Mouse (Mus musculus) lung, postnatal 0 days (tissue): ENCODE data around the gene Gp2. TPM values are rescaled to one million over a fixed set of nuclear protein-coding genes. Genes with fewer than 3 reads are reported as not detected.

Source experiments
- ATAC-seq: fragments of 200-750 bp; cut with Nextera tagmentation; 2 replicates; pipeline ENCODE4 v1.8.0; 2017; ENCODE audit warnings: moderate library complexity
- DNase-seq: peaks from one replicate; pipeline ENCODE4 v3.0.0-alpha.2; 2016; ENCODE audit warnings: low spot score
- H3K27ac ChIP-seq: fragments of 300-500 bp; sonication (generic); 2 replicates; pipeline ENCODE4 v1.5.1; 2014; ENCODE audit warnings: antibody characterized with exemption, mild to moderate bottlenecking, low read length, mixed read lengths
- H3K27me3 ChIP-seq: fragments of 300-500 bp; sonication (generic); replicated peaks from 2 replicates; pipeline ENCODE4 v1.6.1; 2014; ENCODE audit warnings: low read length, mixed read lengths; ENCODE audit not compliant: insufficient read depth
- H3K36me3 ChIP-seq: fragments of 300-500 bp; sonication (generic); 2 replicates; pipeline ENCODE4 v1.6.1; 2014; ENCODE audit warnings: low read length, mixed read lengths; ENCODE audit not compliant: insufficient read depth
- H3K4me1 ChIP-seq: fragments of 300-500 bp; sonication (generic); 2 replicates; pipeline ENCODE4 v1.6.1; 2014; ENCODE audit warnings: antibody characterized with exemption, low read depth, low read length, mixed read lengths; ENCODE audit not compliant: insufficient read depth
- H3K4me2 ChIP-seq: fragments of 300-500 bp; sonication (generic); replicated peaks from 2 replicates; pipeline ENCODE4 v1.6.1; 2014; ENCODE audit warnings: low read depth, mild to moderate bottlenecking, low read length, moderate library complexity, mixed read lengths
- H3K4me3 ChIP-seq: fragments of 300-500 bp; sonication (generic); 2 replicates; pipeline ENCODE4 v1.5.1; 2014; ENCODE audit warnings: low read depth, low read length
- H3K9ac ChIP-seq: fragments of 300-500 bp; sonication (generic); replicated peaks from 2 replicates; pipeline ENCODE4 v1.6.1; 2014; ENCODE audit warnings: low read depth, mild to moderate bottlenecking
- H3K9me3 ChIP-seq: fragments of 300-500 bp; sonication (generic); 2 replicates; pipeline ENCODE4 v1.6.1; 2016; ENCODE audit warnings: low read length, mixed read lengths
- CTCF ChIP-seq: IDR thresholded peaks from 2 replicates; pipeline ENCODE4 v1.5.1; 2016; ENCODE audit warnings: antibody characterized with exemption, mild to moderate bottlenecking
- EP300 ChIP-seq: IDR thresholded peaks from 2 replicates; pipeline ENCODE4 v1.6.1; 2016; ENCODE audit warnings: antibody characterized with exemption, mild to moderate bottlenecking, control low read depth
- WGBS: fragments of 180-500 bp; shearing (Covaris S2); extraction: QIAGEN DNeasy Blood & Tissue Kit; methylation state at CpG from one replicate; pipeline ENCODE4 v1.1.7; 2014; 5-methylcytosine and 5-hydroxymethylcytosine counted together
- polyA plus RNA-seq: library from polyadenylated mRNA; unstranded; fragments of >200 nt; fragmentation: Nextera tagmentation; extraction: Ambion mirVana; gene quantifications from 2 replicates; pipeline ENCODE4 v1.2.1, GENCODE M21; 2015

Gp2 gene
- polyA plus RNA-seq, 1 experiment from 2014 or later = 0.20 TPM

DNA sequence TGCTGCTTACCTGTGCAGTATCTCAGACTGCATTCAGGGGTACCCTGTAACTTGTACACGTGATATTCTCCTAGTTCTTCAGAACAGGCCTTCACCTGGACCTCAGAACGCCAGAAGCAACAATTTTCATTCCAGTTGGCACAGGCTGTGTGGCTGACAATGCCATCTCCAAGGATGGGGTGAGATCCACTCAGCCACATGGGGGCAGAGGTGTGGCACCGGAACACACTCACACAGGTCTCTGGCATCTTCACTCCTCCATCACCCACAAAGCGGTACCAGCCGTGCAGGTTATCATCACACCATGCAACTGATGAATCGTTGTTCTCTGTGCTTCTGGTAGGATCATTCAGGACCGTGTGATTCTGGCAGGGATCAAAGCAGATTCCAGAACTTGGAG lies 4.9 kb downstream of the Gp2 start:
- no peak overlapping the region for H3K4me3 ChIP-seq
- TF ChIP-seq CTCF (no peak), EP300 (no peak)
- H3K36me3 ChIP-seq = no peaks in the 10 kb centered on the region
- no peak overlapping the region for H3K27ac ChIP-seq
- no peak overlapping the region for H3K9ac ChIP-seq
- no peaks in the 10 kb centered on the region for H3K9me3 ChIP-seq
- no peaks in the 10 kb centered on the region for H3K27me3 ChIP-seq
- no peaks in the 10 kb centered on the region for H3K4me1 ChIP-seq
- ATAC-seq (no peak), DNase-seq (no peak)
- H3K4me2 ChIP-seq = no peak overlapping the region
- 67% methylated on average over 7 of the region's 7 CpGs for WGBS

DNA sequence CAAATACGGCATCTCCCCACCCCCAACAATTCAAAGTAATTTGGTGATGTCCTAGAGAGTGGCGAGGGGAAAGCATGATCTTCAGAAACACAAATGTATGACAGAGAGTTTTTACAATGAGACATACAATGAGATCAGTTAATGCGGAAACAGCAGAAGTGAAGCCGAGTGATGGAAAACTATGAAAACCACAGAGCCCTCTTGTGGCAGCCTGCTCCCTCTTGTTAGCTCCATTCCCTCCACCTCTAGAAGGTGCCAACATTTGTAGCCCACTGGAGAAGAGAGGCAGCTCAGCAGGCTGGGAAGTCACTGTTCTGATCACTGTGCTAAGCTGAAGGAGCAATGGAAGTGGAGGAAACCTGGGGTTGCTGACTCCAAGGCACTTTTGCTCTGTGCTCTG lies 15.2 kb downstream of the Gp2 start:
- H3K9me3 ChIP-seq = no peaks in the 10 kb centered on the region
- TF ChIP-seq EP300 (no peak), CTCF (no peak)
- 61% methylated on average over 4 of the region's 4 CpGs for WGBS
- H3K4me3 ChIP-seq = no peak overlapping the region
- H3K4me2 ChIP-seq = no peak overlapping the region
- no peaks in the 10 kb centered on the region for H3K27me3 ChIP-seq
- DNase-seq (no peak), ATAC-seq (no peak)
- no peaks in the 10 kb centered on the region for H3K4me1 ChIP-seq
- no peaks in the 10 kb centered on the region for H3K36me3 ChIP-seq
- H3K9ac ChIP-seq = no peak overlapping the region
- no peak overlapping the region for H3K27ac ChIP-seq

DNA sequence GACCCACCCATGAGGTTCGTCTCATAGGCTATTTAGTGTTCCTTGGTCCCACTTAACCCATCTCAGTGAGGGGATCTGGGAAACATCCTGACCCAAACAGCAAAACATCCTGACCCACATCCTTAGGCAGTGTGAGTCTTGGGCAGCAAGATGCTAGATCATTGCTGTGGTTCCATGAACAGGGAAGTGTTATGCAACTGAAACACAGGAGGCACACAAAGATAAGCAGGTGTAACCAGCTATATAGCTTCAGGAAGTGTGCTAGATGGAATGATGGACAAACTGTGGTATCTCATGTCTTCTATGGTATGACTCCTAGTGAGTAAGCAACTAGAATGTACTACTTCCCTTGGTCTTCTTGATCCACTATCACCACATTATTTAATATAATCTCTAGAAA lies 17.1 kb downstream of the Gp2 start:
- TF ChIP-seq EP300 (no peak), CTCF (no peak)
- ATAC-seq = no peak

DNA sequence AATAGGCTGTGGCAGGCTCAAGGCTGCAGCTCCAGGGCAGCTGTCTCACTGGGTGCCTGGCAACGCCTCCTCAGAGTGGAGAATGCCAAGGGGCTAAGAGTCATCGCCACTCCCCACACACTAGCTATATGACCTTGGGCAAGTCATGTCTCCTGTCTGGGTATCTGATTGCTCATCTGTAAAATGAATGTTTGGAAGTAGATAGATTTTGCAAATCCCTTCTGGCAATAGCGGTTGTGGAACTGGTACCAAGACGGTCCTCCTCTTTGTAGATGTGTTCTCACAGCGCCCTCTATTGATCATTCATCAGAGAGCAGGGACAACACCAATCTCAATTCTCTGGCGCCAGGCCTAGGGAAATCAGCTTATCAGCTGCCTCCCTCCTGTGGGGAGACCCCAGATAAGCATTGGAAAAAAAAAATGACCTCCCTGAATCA lies 31.9 kb downstream of the Gp2 start:
- H3K9me3 ChIP-seq = no peaks in the 10 kb centered on the region
- no peak overlapping the region for H3K4me3 ChIP-seq
- H3K9ac ChIP-seq = no peak overlapping the region
- H3K27ac ChIP-seq = no peak overlapping the region
- ATAC-seq (no peak), DNase-seq (no peak)
- no peaks in the 10 kb centered on the region for H3K27me3 ChIP-seq
- 17% methylated on average over 6 of the region's 6 CpGs for WGBS
- no peaks in the 10 kb centered on the region for H3K36me3 ChIP-seq
- no peak for TF ChIP-seq EP300
- TF ChIP-seq CTCF = peak; percentile 35
- no peaks in the 10 kb centered on the region for H3K4me1 ChIP-seq
- no peak overlapping the region for H3K4me2 ChIP-seq

More for the DNA sequence above, 17.1 kb downstream of the Gp2 start:
- WGBS = 57% methylated on average over 1 of the region's 1 CpGs
- H3K36me3 ChIP-seq = no peaks in the 10 kb centered on the region
- H3K9ac ChIP-seq = no peak overlapping the region
- H3K4me2 ChIP-seq = no peak overlapping the region
- H3K4me3 ChIP-seq = no peak overlapping the region
- DNase-seq = no peak
- no peaks in the 10 kb centered on the region for H3K4me1 ChIP-seq
- no peaks in the 10 kb centered on the region for H3K27me3 ChIP-seq
- H3K9me3 ChIP-seq = no peaks in the 10 kb centered on the region
- H3K27ac ChIP-seq = no peak overlapping the region

DNA sequence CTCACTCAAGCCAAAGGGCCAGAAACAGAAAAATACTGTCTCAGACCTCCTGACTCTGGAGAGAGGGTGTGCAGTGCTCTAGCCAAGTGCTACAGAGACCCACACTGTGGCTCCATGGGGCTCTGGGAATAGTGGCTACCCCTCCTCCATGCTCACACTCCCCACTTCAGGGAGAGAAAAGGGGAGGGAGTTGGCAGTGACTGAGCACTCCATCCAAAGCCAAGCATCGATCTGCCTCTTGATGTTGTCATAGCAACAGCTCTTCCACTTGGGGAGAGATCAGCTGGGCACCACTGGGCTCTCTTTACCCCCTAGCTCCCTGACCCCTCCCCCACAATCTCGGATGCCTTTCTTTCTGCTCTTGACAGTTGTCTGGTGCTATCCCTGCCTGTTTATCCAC lies 38.4 kb downstream of the Gp2 start:
- no peak for DNase-seq
- H3K4me1 ChIP-seq = no peaks in the 10 kb centered on the region
- no peak overlapping the region for H3K27ac ChIP-seq
- ATAC-seq = no peak
- H3K27me3 ChIP-seq = no peaks in the 10 kb centered on the region
- H3K4me2 ChIP-seq = no peak overlapping the region
- TF ChIP-seq CTCF (no peak), EP300 (no peak)
- no peaks in the 10 kb centered on the region for H3K36me3 ChIP-seq
- no peak overlapping the region for H3K4me3 ChIP-seq
- no peak overlapping the region for H3K9ac ChIP-seq
- H3K9me3 ChIP-seq = no peaks in the 10 kb centered on the region
- 0% methylated on average over 2 of the region's 2 CpGs for WGBS

DNA sequence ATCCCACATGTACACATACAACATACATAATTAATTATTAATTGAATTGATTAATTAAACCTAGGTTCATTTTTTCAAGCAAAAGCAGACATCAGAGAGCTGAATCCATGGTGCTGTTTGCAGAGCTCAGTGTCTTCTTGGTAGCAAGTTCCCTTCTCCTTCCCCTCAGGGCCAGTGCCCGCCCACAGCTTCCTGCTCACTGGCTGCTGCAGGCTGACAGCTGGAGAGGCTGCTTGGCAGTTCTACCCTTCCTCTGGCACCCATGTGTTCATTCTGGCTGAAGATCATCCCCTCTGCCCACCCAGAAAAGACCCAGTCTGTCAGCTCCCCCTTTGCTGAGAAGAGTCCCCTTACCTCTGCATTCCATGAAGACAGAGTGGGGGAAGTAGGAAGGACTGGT lies 40.6 kb downstream of the Gp2 start:
- no peak for ATAC-seq
- no peak overlapping the region for H3K4me3 ChIP-seq
- 58% methylated on average over 1 of the region's 1 CpGs for WGBS
- no peak overlapping the region for H3K9ac ChIP-seq
- H3K9me3 ChIP-seq = no peaks in the 10 kb centered on the region
- no peaks in the 10 kb centered on the region for H3K36me3 ChIP-seq
- TF ChIP-seq EP300 (no peak), CTCF (no peak)
- no peak for DNase-seq
- no peak overlapping the region for H3K27ac ChIP-seq
- no peaks in the 10 kb centered on the region for H3K27me3 ChIP-seq
- H3K4me2 ChIP-seq = no peak overlapping the region
- H3K4me1 ChIP-seq = no peaks in the 10 kb centered on the region

DNA sequence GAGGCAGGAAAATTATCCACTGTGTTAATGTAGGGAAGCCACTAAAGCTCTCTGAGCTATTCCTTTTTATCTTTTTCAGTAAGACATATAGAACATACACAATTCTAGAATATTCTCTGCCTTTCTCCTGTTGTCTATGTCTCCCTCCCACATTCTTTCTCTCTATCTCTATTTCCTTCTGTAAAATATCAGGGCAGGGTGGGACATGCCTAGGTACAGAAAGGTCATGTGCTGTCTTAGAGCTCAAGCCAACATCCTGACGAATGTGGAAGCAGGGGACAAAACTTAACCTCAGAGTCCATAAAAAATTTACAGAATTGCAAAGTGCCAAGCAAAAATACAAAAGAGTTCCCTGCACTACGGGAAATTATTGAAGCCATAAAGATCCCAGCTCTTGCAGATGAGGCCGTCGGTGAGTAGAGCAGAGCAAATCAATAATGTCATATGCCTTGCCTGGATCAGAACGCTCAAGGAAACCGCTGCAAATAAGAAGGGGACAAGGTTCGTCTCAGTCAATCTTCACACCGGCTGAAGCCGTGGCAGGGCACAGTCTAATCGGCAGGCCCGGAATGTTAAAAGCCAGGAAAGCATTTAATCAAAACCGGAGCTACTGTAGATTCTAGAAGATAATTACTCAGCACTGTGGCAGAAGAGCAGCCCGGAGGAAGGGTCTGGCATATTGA lies 64.9 kb downstream of the Gp2 start:
- Histone ChIP-seq H3K4me3 (no peak overlapping the region), H3K9me3 (no peaks in the 10 kb centered on the region), H3K4me1 (no peaks in the 10 kb centered on the region), H3K27ac (no peak overlapping the region), H3K9ac (no peak overlapping the region), H3K36me3 (no peaks in the 10 kb centered on the region), H3K27me3 (no peaks in the 10 kb centered on the region), H3K4me2 (no peak overlapping the region)
- TF ChIP-seq EP300 (no peak), CTCF (no peak)
- DNase-seq (no peak), ATAC-seq (no peak)
- 71% methylated on average over 13 of the region's 13 CpGs for WGBS

Other genes starting within 250 kb of the Gp2 start
- gene Umod, start 20.0 kb upstream of the Gp2 start, polyA plus RNA-seq = not detected in 2 replicates
- gene Acsm5, start 60.2 kb upstream of the Gp2 start, polyA plus RNA-seq = 0.11 TPM in 1 of 2 replicates, not detected in the other
- not detected in 2 replicates for gene Pdilt, start 64.2 kb upstream of the Gp2 start, polyA plus RNA-seq
- gene Acsm2, start 95.1 kb upstream of the Gp2 start, polyA plus RNA-seq = not detected in 2 replicates
- 3.6 and 3.7 TPM in 2 replicates for gene Acsm1, start 147.7 kb upstream of the Gp2 start, polyA plus RNA-seq
- not detected in 2 replicates for gene Acsm4, start 230.7 kb upstream of the Gp2 start, polyA plus RNA-seq